Mouse (Mus musculus) spleen, postnatal 0 days (tissue): Measurements from ENCODE around the gene Aoc2. TPM values are rescaled to one million over a fixed set of nuclear protein-coding genes. Genes with fewer than 3 reads are reported as not detected.

ENCODE experiments used
- polyA plus RNA-seq: library from polyadenylated mRNA; unstranded; fragments of >200 nt; fragmentation: Nextera tagmentation; extraction: Ambion mirVana; gene quantifications from 2 replicates; pipeline ENCODE4 v1.2.1, GENCODE M21; 2015

Gene Aoc2
- 1.8 and 2.0 TPM in 2 replicates for polyA plus RNA-seq

GRCm38 (mm10) chr11:101324763-101325162 lies at the start of gene Aoc2:
Gene Aoc2, plus strand, starts transcription at chr11:101325063.

GRCm38 (mm10) chr11:101278223-101279192 lies 46.4 kb upstream of the Aoc2 start, which contains the start of the genes Cntd1 and Coa3:
Gene Cntd1, plus strand, starts transcription at chr11:101279012.
Gene Coa3, minus strand, starts transcription at chr11:101279114.

GRCm38 (mm10) chr11:101302004-101302798 lies 22.7 kb upstream of the Aoc2 start, which contains the start of gene Becn1:
Gene Becn1, minus strand, starts transcription at chr11:101302286.

GRCm38 (mm10) chr11:101315665-101316500 lies 9.0 kb upstream of the Aoc2 start, which contains the start of gene Psme3:
Gene Psme3, plus strand, starts transcription at chr11:101316213.

GRCm38 (mm10) chr11:101330371-101330924 lies 5.6 kb downstream of the Aoc2 start, which contains the start of gene Aoc3:
Gene Aoc3, plus strand, starts transcription at chr11:101330605.

GRCm38 (mm10) chr11:101367326-101367935 lies 42.6 kb downstream of the Aoc2 start, which contains the start of gene G6pc:
Gene G6pc, plus strand, starts transcription at chr11:101367561.

Other genes with a start within 250 kb of the Aoc2 start
- 0.38 and 0.65 TPM in 2 replicates for gene Hsd17b1, start 246.7 kb upstream of the Aoc2 start, polyA plus RNA-seq
- gene Coasy, start 242.5 kb upstream of the Aoc2 start, polyA plus RNA-seq, result 19.0 and 20.6 TPM in 2 replicates
- 26.4 and 29.6 TPM in 2 replicates for gene Mlx, start 237.8 kb upstream of the Aoc2 start, polyA plus RNA-seq
- 24.3 and 24.8 TPM in 2 replicates for gene Psmc3ip, start 229.6 kb upstream of the Aoc2 start, polyA plus RNA-seq
- 11.8 and 12.3 TPM in 2 replicates for gene Retreg3, start 205.2 kb upstream of the Aoc2 start, polyA plus RNA-seq
- gene Tubg1, start 205.1 kb upstream of the Aoc2 start, polyA plus RNA-seq, result 33.1 and 39.4 TPM in 2 replicates
- 0.66 and 1.2 TPM in 2 replicates for gene Tubg2, start 169.2 kb upstream of the Aoc2 start, polyA plus RNA-seq
- gene Cntnap1, start 154.5 kb upstream of the Aoc2 start, polyA plus RNA-seq, result 0.18 and 0.65 TPM in 2 replicates
- 2.9 and 4.0 TPM in 2 replicates for gene Plekhh3, start 153.7 kb upstream of the Aoc2 start, polyA plus RNA-seq
- gene Ccr10, start 149.6 kb upstream of the Aoc2 start, polyA plus RNA-seq, result 0.15 and 0.16 TPM in 2 replicates
- gene Ezh1, start 98.6 kb upstream of the Aoc2 start, polyA plus RNA-seq, result 9.0 and 10.7 TPM in 2 replicates
- 77.1 and 98.8 TPM in 2 replicates for gene Ramp2, start 79.0 kb upstream of the Aoc2 start, polyA plus RNA-seq
- 92.3 and 92.9 TPM in 2 replicates for gene Vps25, start 71.4 kb upstream of the Aoc2 start, polyA plus RNA-seq
- 4.0 and 5.7 TPM in 2 replicates for gene Wnk4, start 64.5 kb upstream of the Aoc2 start, polyA plus RNA-seq
- gene Cntd1, start 46.1 kb upstream of the Aoc2 start, polyA plus RNA-seq, result 0.61 and 0.88 TPM in 2 replicates
- 103 and 105 TPM in 2 replicates for gene Coa3, start 45.9 kb upstream of the Aoc2 start, polyA plus RNA-seq
- gene Becn1, start 22.8 kb upstream of the Aoc2 start, polyA plus RNA-seq, result 104 and 112 TPM in 2 replicates
- 134 and 137 TPM in 2 replicates for gene Psme3, start 8.8 kb upstream of the Aoc2 start, polyA plus RNA-seq
- 0.78 and 0.86 TPM in 2 replicates for gene Aoc3, start 5.5 kb downstream of the Aoc2 start, polyA plus RNA-seq
- gene G6pc, start 42.5 kb downstream of the Aoc2 start, polyA plus RNA-seq, result 0.06 TPM in 1 of 2 replicates, not detected in the other
- gene Aarsd1, start 92.6 kb downstream of the Aoc2 start, polyA plus RNA-seq, result 43.7 and 47.7 TPM in 2 replicates
- 2.0 and 2.8 TPM in 2 replicates for gene Gm27029, start 99.7 kb downstream of the Aoc2 start, polyA plus RNA-seq
- gene Rundc1, start 100.0 kb downstream of the Aoc2 start, polyA plus RNA-seq, result 6.6 and 7.2 TPM in 2 replicates
- gene Ptges3l, start 100.3 kb downstream of the Aoc2 start, polyA plus RNA-seq, result 2.0 and 2.4 TPM in 2 replicates
- 369 and 411 TPM in 2 replicates for gene Rpl27, start 117.2 kb downstream of the Aoc2 start, polyA plus RNA-seq
- gene Ifi35, start 123.3 kb downstream of the Aoc2 start, polyA plus RNA-seq, result 42.2 and 52.3 TPM in 2 replicates
- gene Rnd2, start 139.9 kb downstream of the Aoc2 start, polyA plus RNA-seq, result 3.2 and 5.3 TPM in 2 replicates
- 21.8 and 28.0 TPM in 2 replicates for gene Vat1, start 141.2 kb downstream of the Aoc2 start, polyA plus RNA-seq
- 11.9 and 16.4 TPM in 2 replicates for gene Brca1, start 226.9 kb downstream of the Aoc2 start, polyA plus RNA-seq
- gene Nbr1, start 227.1 kb downstream of the Aoc2 start, polyA plus RNA-seq, result 29.5 and 31.5 TPM in 2 replicates